In the genomic region with DNA sequence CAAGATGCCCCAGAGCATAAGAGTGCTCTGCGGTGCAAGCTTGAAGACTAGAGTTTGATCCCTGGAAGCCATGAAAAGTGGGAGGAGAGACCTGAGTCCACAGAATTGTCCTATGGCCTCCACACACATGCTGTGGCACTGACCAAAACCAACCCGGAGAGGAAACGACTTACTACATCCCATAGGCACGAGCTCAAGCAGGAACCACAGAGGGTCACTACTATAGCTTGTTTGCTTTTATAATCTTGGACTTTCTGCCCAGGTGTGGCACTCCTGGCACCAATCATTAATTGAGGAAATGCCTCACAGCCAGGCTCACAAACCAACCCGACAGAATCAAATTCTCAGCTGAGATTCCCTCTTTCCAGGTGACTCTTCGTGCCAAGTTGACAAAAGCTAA, we compare ENCODE assay signal across 27 mouse cellular contexts.
"Had no signal": no experiment of that assay in that cellular context is flagged by ENCODE, and none has a peak within 500 bp of the region (broad histone marks: within the 10 kb centered on the region; RNA-seq: fewer than 3 reads in every experiment).

No protein-coding gene starts in this region.

- ATAC-seq: hindbrain, postnatal 0 days had no signal

- H3K9ac ChIP-seq: heart, embryonic 13.5 days; heart, embryonic 15.5 days; hindbrain, embryonic 13.5 days; hindbrain, embryonic 15.5 days; kidney, embryonic 15.5 days; limb, embryonic 12.5 days; liver, embryonic 13.5 days; liver, embryonic 15.5 days had no signal

- DNase-seq: gastrocnemius, adult 2 months; gastrocnemius, postnatal 10 days; gastrocnemius, postnatal 25 days; heart, postnatal 14 days; heart, postnatal 4 days; kidney, adult 11 months; kidney, adult 2 months; kidney, adult 9 months; kidney, postnatal 14 days; kidney, postnatal 36 days; liver; liver, embryonic 13.5 days had no signal

- H3K27me3 ChIP-seq: heart, embryonic 13.5 days; heart, embryonic 15.5 days; hindbrain, embryonic 13.5 days; hindbrain, embryonic 15.5 days; kidney, embryonic 15.5 days; limb, embryonic 12.5 days; liver, embryonic 13.5 days; liver, embryonic 15.5 days had no signal

- H3K27ac ChIP-seq: gastrocnemius, adult 2 months; heart, embryonic 10.5 days; heart, embryonic 13.5 days; heart, embryonic 15.5 days; hindbrain, embryonic 10.5 days; hindbrain, embryonic 13.5 days; hindbrain, embryonic 15.5 days; hindbrain, postnatal 0 days; kidney, embryonic 15.5 days; kidney, postnatal 0 days; layer of hippocampus, adult 2 months; left cerebral cortex, adult 2 months; limb, embryonic 10.5 days; limb, embryonic 12.5 days; liver, embryonic 13.5 days; liver, embryonic 15.5 days had no signal

- H3K36me3 ChIP-seq: hindbrain, embryonic 10.5 days; hindbrain, embryonic 13.5 days; hindbrain, embryonic 15.5 days; limb, embryonic 12.5 days had no signal

- H3K9me3 ChIP-seq: heart, embryonic 13.5 days; heart, embryonic 15.5 days; hindbrain, embryonic 15.5 days had no signal

- H3K4me3 ChIP-seq: gastrocnemius, adult 2 months; heart, embryonic 10.5 days; heart, embryonic 13.5 days; heart, embryonic 15.5 days; hindbrain, embryonic 10.5 days; hindbrain, embryonic 13.5 days; hindbrain, embryonic 15.5 days; kidney, embryonic 15.5 days; layer of hippocampus, adult 2 months; left cerebral cortex, adult 2 months; limb, embryonic 10.5 days; limb, embryonic 12.5 days; liver, embryonic 13.5 days; liver, embryonic 15.5 days had no signal

- H3K4me2 ChIP-seq: heart, embryonic 13.5 days; heart, embryonic 15.5 days; hindbrain, embryonic 13.5 days; hindbrain, embryonic 15.5 days; kidney, embryonic 15.5 days; limb, embryonic 12.5 days; liver, embryonic 11.5 days; liver, embryonic 13.5 days; liver, embryonic 15.5 days had no signal
